Mouse (Mus musculus) monocyte, adult 5-6 weeks (primary cell): ENCODE measurements at regions not wholly inside any gene's neighbourhood (a gene's known extent, or its start where the extent isn't known, plus 50 kb on each side); places are given as distances from the start of the nearest gene placed in this dataset.

ENCODE experiments used
- ATAC-seq: fragments of 153-309, 156-312 bp; replicated peaks from 2 replicates; pipeline ENCODE4 v1.8.0; 2017; ENCODE audit warnings: mild to moderate bottlenecking; ENCODE audit not compliant: low TSS enrichment, insufficient number of reproducible peaks, severe bottlenecking, poor library complexity, low FRiP score

DNA sequence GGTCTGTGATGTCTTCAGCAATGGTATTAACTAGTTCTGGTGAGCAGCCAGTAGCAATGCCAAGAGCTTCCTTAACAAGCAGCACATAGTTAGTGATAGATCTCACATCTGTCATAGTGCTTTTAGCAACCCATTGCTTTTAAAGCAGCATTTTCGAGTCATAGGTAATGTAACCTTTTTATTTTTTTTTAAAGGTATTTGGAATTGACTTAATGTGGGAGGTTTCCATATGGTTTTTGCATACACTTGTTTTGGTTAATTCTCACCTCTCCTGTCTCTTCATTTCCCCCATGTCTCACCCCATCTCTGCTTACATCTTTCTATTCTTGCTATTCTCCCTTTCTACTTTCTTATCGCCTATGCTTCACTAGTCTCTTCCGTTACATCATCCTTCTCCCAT, 1322.0 kb upstream of the A1bg start:
- no peak for ATAC-seq

DNA sequence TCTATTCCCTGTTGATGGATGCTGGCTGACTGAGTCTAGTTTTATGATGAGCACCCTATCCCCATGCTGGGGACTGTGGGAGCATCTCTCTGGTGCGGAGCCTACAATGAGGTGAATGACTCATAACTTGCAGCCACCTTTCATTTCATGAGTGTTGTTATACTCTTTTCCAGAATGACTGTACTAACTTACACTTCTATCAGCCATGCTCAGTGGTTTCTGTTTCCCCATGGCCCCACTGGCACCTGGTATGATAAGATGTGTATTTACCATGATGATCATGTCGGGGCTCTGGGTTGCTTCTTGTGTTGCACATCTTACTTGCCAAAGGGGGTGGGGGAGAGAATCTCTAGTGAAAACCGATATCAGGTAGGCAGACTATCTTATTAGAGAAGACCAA, 1317.2 kb upstream of the A1bg start:
- no peak for ATAC-seq

DNA sequence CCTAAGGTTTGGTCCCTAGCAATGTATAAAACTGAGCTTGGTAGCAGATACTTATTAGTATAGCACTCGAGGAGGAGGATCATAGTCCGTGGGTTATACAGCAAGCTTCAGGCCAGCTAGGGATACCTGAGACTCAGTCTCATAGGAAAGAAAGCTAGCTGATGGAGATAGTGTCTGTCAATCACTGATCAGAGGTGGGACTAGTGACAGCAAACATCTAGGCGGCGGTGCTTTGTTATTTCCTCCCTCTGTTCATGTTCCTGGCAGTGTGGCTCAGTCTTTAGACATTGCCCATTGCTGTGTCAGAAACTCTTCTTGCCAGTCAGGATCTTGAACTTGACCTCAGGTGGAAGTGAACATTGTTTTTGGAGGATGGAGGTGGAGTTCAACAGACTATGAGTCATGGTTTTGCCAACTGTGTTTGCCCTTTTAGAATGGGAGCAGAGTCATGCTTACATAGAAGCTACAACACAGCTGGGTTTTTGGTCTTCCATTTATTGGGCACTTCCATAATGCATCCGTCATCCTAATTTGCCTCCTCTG, 1315.8 kb upstream of the A1bg start:
- ATAC-seq, result no peak

DNA sequence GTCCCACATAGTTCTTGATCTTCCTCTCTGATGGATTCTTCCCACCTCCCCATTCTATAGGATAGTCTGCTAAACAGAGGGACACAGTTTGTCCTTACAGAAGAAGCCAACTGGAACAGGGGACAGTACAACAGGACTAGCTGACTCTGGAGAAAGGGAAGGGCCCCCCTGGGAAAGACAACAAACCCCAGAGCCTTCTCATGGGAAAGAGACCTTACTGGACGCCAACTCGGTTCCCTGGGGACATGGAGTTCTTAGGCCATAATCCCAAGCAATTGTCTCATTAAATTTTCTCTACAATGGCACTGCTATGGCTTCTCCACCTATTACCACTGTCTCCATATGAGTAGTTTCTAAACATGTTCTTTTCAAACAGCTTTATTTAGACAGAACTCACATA, 1313.2 kb upstream of the A1bg start:
- no peak for ATAC-seq

DNA sequence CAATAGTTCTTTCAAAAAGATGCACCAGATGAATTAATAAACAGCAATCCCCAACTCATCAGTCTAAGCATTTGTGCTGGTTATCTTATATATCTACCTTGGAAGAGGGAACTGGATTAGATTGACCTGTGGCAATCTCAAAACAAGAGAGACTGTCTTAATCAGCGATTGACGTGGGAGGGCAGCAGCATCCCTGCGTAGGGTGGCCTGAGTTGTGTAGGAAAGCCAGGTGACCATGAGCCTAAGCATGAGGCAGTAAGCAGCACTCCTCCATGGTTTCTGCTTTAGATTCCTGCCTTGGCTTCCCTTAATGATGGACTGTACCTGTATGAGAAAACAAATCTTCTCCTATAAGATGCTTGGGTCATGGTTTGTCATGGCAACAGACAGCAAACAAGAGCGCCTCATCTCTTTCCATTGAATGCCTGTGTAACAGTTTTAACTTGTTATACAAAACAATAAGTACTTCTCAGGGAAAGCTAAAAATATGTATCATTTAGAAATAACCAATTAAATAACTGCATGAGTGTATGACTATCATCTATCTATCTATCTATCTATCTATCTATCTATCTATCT, 1311.5 kb upstream of the A1bg start:
- ATAC-seq, result no peak

DNA sequence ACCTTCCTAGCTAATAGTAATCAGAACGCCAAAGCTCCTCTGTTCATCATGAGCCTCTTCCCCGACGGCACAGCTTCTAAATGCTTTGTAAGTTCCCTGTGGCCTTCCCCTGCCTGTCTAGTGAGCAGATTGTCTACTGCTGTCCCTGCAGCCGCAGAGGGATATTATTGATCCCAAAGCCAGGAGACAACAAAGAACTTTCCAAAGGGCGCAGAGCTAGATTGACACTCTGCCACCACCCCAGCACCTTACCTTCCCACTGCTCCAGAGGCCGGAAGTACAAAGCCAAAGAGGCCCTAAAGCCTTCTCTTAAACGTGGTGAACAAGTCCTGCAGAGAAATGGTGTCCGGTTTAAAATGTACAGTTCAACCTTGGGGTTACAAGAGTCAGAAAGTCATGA, 1310.3 kb upstream of the A1bg start:
- ATAC-seq, result no peak

DNA sequence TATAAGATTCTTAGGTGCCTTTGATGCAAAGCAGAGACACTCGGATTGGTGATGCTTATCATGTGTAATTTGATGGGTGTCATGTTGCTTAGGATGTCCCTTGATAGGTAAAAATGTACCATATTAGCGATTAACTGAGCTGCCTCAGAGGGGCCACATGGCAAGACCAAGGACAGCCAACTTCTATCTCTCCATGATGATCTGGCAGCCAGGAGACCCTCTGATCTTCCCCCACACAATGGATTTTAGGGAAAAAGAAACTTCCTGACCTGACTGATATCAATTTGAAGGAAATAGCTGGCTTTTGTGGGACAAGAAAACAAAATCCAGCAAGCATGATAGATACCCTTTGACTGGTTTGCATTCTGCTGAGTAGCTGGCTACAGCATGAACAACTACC, 1308.9 kb upstream of the A1bg start:
- ATAC-seq, result no peak

DNA sequence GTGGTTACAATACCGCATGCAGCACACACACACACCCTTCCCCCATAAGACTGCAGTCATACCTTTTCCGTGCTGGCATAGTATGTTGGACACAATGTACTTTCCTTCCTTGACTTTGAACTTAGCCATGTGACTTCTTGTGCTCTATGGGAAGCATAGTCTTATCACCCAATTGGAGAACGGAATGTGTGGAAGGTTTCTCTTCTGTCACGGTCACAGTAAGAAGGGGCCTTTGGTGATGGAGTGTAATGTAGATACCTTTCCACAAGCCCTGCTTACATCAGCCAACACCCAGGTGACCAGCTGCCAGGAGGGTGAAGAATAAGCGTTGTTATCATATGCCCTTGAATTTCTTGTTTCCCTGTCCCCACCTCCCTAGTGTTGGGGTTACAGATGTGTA, 1308.0 kb upstream of the A1bg start:
- no peak for ATAC-seq

DNA sequence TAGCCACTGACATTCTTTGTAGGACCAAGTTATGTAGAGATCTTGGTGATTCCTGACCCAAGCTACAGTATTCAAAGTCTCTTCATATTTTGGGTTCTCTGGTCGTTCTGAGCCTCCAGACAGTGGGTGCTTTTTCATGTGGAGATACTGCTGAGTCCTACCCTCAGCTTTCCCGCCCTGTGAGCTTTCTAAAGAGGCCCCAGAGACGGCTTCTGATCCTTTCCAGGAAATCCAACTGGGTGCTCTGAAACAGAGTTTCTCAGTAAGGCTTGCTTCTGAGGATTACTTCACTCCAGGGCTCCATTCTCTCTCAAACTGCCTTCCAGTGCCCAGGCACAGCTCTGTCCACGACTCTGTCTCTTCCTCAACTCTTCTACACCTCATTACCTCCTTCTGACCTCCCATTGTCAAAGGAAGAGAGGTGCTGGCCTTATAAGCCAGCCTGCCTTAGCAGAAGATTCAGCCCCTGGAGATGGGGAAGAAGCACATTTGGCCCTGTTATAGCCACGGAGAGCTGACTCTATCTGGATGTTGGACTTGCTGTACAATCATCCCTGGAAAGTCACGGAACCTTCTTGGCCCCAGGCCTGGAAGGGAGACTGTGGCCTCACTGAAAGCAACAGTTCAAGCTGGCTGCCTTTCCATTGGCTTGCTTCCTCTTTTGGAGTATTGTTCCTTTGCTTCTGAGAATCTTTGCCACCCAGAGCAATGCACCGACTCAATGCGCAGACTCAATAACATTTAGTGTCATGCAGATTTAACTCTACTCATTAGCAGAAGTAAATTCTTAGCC, 1306.9 kb upstream of the A1bg start:
- no peak for ATAC-seq

DNA sequence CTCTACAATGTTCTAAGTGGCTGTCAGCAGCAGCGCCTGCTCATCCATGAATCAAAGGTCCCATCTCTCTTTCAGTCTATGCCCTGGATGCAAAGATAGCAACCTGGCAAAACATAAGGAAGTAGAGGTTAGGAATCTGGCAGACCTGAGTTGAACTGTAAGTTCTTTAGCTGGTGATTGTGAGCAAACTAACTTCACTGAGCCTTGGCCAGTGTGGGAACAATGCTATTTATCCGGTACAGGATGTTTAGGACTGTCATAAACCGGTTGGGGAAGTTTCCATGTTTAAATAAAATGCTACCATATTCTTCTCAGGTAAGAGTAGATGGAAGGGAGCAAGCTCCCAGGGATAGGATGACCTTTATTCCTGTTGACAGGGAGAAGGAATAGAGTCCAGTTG, 1306.2 kb upstream of the A1bg start:
- ATAC-seq, result no peak

DNA sequence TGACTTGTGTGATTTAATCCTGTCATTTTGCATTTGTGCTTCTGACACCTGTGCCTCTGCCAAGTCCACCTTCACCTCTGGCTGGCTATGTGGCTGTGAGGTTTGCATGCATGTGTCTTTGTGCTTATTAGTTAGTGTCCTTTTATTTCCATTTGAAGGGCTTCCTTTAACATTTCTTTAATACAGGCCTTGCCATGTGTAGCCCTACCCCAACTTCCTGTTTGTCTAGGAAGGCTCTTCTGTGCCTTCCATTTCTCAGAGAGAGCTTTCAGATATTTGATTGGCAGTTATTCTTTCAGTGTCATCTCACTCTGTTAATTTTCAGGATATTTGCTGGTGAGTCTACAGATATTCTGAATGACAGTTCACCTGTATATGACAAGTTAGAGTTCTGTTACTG, 1302.0 kb upstream of the A1bg start:
- no peak for ATAC-seq

DNA sequence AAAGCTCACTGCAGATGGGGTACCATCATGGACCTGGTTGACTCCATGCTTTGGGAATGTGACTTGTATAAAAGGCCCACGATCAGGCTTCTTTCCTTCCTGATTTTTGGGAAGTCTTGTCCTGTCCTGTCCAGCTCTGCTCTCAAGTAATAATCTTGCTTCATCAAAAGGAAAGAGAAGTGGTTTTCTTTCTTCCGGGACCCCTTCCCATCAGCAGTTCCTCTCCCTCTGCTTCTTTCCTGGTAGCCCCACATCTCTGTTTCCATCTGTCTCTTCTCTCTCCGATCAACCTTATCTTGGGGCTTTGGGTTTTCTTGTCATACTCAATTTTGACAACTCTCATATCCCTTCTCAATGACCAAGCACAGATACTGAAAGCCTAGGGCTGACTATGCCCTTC, 1301.4 kb upstream of the A1bg start:
- no peak for ATAC-seq

DNA sequence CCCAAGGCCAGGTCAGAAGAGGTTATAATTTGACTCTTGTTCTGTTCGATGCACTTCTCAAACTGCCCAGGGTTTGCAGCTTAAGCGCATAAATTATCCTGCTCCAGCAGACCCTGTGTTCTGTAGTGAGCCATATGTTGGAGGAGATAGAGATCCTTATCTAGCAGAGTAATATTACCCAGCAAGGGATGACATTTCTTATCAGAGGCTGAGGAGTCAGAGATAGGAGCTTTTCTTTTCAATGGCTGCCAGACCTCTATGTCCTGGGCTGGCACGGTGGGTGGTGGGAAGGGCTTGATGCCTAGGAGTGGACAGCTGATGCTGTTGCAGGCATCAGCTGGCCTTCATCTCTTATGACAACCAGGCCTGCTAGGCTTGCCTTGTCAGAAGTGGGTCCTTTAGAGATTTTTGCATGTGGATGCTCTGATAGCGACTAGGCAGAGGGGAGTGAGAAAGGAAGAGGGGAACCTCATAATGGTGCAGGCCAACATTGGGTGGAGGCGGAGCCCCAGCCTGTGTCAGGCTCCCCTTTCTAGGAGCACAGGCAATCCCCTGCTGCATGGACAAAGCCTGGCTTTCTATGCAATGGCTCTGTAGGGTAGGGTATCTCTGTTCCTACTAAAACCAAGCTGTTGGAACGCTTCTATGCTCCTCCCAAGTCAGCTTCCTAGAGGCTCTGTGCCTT, 1300.5 kb upstream of the A1bg start:
- ATAC-seq, result no peak

DNA sequence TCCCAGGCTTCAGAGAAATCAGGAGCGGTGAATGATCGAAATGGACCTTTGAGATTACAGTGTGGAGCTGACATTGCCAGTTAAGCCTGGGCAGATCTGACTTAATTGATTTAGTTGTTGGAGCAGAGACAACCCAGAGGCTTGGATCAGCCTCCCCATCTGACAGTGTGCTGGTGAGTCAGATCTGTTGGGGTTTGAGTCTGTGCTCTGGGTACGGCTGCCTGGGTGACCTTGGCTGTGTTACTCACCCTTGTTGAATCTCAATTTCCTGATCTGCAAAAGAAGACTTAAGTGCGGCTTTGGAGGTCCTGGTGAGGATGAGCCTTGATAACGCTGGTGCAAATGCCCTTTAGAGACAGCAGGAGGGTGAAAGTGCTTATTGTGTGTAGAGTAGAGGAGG, 1299.9 kb upstream of the A1bg start:
- ATAC-seq, result no peak

DNA sequence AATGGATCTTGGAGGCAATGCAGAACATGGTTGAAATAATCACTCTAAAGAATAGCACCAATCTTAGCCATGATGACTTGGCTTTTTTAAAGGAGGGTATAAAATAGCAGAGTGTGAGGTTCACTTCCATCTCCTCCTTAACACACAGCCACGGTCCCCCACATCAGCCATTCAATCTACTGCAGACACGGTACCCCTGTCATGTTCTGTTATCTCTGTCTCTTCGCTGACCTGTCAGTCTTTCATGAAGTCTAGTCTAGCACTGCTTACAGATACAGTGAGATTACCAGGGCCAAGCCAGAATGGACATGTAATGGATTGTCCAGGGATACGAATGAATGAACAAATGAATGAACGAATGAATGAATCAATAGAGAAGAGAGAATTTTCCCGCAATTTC, 1299.4 kb upstream of the A1bg start:
- ATAC-seq, result no peak

DNA sequence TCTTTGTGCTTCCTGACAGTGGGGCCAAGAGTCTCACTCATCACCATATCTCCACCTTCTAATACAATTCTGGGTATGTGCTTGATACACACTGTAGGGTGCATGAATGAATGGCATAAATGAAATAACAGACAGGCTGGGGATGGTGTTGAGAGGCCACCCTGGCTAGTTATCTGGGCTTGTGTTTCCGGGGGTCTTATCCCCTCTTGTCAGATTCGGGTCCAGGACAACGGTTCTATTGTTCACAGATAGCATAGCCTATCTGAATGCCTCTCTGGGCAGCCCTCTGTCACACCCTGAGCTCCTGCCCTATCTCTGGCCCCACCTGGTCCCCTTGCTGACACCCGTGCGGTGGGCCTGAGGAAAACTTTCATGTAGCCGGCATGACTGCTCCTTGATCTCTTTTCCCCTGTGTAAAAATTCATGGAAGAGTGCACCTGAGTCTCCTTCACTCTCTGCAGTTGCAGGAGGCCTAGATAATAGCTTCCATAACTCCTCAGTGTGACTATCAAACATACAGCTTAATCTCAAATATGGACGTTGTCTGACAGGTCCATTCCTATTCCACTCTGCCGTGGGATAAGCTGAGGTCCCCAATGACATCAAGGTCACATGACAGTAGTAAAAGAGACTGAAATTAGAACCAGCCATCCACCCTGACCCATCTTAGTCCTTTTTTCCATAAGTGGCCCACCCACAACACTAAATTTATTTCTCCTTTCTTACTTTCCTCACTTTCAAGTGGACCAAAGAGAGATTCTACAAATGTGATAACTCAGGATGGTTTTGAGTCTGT, 1298.4 kb upstream of the A1bg start:
- ATAC-seq, result no peak

DNA sequence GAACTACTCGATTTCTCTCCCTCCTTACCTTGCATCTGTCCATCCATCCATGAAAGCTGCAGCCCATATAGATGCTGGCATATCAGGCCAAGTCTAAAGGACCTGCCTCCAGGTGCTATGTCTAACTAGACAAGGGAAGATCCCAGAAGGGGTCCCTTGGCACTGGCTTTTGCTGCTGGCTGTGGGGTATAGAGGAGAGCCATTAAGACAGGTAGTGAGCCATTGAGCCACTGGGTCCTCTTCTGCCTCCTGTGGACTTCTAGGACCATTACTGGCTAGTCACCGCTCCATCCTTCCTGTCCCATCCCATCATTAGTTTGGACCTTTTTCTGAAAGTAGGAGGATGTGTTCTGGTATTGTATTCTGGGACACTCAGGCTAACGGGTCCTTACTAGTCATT, 1297.8 kb upstream of the A1bg start:
- ATAC-seq, result no peak

DNA sequence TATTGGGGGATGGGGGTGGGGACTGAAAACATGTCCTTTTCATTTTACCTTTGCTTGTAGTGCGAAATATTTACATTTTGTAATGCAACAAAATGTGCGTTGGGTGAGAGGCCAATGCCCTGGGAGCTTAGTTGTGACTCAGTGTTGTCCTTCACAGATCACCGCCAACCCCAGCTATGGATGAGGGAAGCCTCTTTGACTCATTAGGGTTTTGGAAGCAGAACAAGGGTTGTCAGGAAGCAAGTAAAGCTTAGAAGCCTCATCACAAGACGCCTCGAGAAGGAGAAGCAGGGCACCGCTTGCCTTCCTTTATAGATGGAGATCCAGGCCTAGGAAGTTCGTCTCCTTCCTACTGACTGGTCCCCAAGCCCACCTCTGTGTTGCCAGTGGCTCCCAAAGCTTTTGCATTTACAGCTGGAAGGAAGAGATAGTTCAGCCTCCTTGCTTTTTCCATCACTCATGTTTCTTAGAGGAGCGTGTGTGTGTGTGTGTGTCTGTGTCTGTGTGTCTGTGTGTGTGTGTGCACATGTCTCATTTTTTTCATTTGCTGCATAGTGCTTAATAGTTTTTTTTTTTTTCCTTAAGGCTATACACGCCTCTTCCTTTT, 1297.2 kb upstream of the A1bg start:
- ATAC-seq, result no peak
